Mouse (Mus musculus): ENCODE results near the gene Guca1b. TPM values are rescaled to one million over a fixed set of nuclear protein-coding genes. Genes with fewer than 3 reads are reported as not detected.

The Guca1b gene
- polyA plus RNA-seq (2014; fragmentation: Nextera tagmentation; extraction: Ambion mirVana): 0.43 and 0.60 TPM in 2 replicates

GRCm38 (mm10) chr17:47385145-47385544 lies at the start of gene Guca1b:
TSS of gene Guca1b (plus strand) at chr17:47385393.
- no peaks in the 10 kb centered on the region for H3K27me3 ChIP-seq (replicated peaks; ENCODE audit: control insufficient read depth, insufficient read depth, low read length)
- no peak within 1 kb of the TSS for H3K4me2 ChIP-seq
- ATAC-seq (replicated peaks; ENCODE audit: low FRiP score) (no peak), DNase-seq (ENCODE audit: low spot score) (no peak)
- no peaks in the 10 kb centered on the region for H3K4me1 ChIP-seq (replicated peaks; ENCODE audit: control insufficient read depth, insufficient read depth, low read length)
- WGBS: 41% methylated on average over 10 of the region's 10 CpGs
- H3K9ac ChIP-seq (ENCODE audit: low read depth, low read length): no peak within 1 kb of the TSS
- no peak within 1 kb of the TSS for H3K27ac ChIP-seq (ENCODE audit: low read depth, low read length)
- H3K9me3 ChIP-seq (ENCODE audit: control insufficient read depth, low read length): no peaks in the 10 kb centered on the region; the same call in 1 of the 2 replicates
- H3K4me3 ChIP-seq (ENCODE audit: low read depth, low read length): no peak within 1 kb of the TSS
- no peaks in the 10 kb centered on the region for H3K36me3 ChIP-seq (ENCODE audit: control insufficient read depth, insufficient read depth, low read length)

- Histone ChIP-seq H3K9me3 (ENCODE audit: control insufficient read depth, low read length) (0 out of 2 replicates have a peak, but pooled peaks cover 3% of the 10 kb centered on the region), H3K36me3 (ENCODE audit: control insufficient read depth, insufficient read depth, low read length) (peaks cover 17% of the 10 kb centered on the region), H3K27me3 (replicated peaks; ENCODE audit: control insufficient read depth, insufficient read depth, low read length) (no peaks in the 10 kb centered on the region), H3K9ac (ENCODE audit: low read depth, low read length) (no peak overlapping the region), H3K4me1 (replicated peaks; ENCODE audit: control insufficient read depth, insufficient read depth, low read length) (no peaks in the 10 kb centered on the region), H3K27ac (ENCODE audit: low read depth, low read length) (no peak overlapping the region), H3K4me3 (ENCODE audit: low read depth, low read length) (no peak overlapping the region), H3K4me2 (no peak overlapping the region)
- DNase-seq (ENCODE audit: low spot score): no peak
- no peak for ATAC-seq (replicated peaks; ENCODE audit: low FRiP score)
- 77% methylated on average over 2 of the region's 2 CpGs for WGBS
These were observed 42.1 kb upstream of the Guca1b start for GRCm38 (mm10) chr17:47343121-47343520.

GRCm38 (mm10) chr17:47349721-47350319 lies 35.4 kb upstream of the Guca1b start:
- Histone ChIP-seq H3K4me1 (replicated peaks; ENCODE audit: control insufficient read depth, insufficient read depth, low read length) (no peaks in the 10 kb centered on the region), H3K9ac (ENCODE audit: low read depth, low read length) (no peak overlapping the region), H3K27me3 (replicated peaks; ENCODE audit: control insufficient read depth, insufficient read depth, low read length) (no peaks in the 10 kb centered on the region), H3K4me2 (no peak overlapping the region), H3K36me3 (ENCODE audit: control insufficient read depth, insufficient read depth, low read length) (peaks cover 26% of the 10 kb centered on the region), H3K27ac (ENCODE audit: low read depth, low read length) (no peak overlapping the region), H3K4me3 (ENCODE audit: low read depth, low read length) (no peak overlapping the region), H3K9me3 (ENCODE audit: control insufficient read depth, low read length) (peaks cover 10% of the 10 kb centered on the region; the same call in 1 of the 2 replicates)
- 83% methylated on average over 3 of the region's 3 CpGs for WGBS
- no peak for ATAC-seq (replicated peaks; ENCODE audit: low FRiP score)
- no peak for DNase-seq (ENCODE audit: low spot score)

GRCm38 (mm10) chr17:47359964-47360363 lies 25.2 kb upstream of the Guca1b start:
- H3K4me3 ChIP-seq (ENCODE audit: low read depth, low read length): no peak overlapping the region
- no peaks in the 10 kb centered on the region; the same call in 1 of the 2 replicates for H3K27me3 ChIP-seq (replicated peaks; ENCODE audit: control insufficient read depth, insufficient read depth, low read length)
- H3K27ac ChIP-seq (ENCODE audit: low read depth, low read length): no peak overlapping the region
- 39% methylated on average over 6 of the region's 6 CpGs for WGBS
- H3K9me3 ChIP-seq (ENCODE audit: control insufficient read depth, low read length): no peaks in the 10 kb centered on the region
- DNase-seq (ENCODE audit: low spot score): no peak
- ATAC-seq (replicated peaks; ENCODE audit: low FRiP score): no peak
- H3K4me2 ChIP-seq: no peak overlapping the region
- H3K9ac ChIP-seq (ENCODE audit: low read depth, low read length): no peak overlapping the region
- H3K36me3 ChIP-seq (ENCODE audit: control insufficient read depth, insufficient read depth, low read length): no peaks in the 10 kb centered on the region
- no peaks in the 10 kb centered on the region for H3K4me1 ChIP-seq (replicated peaks; ENCODE audit: control insufficient read depth, insufficient read depth, low read length)

GRCm38 (mm10) chr17:47361343-47361742 lies 23.9 kb upstream of the Guca1b start:
- 72% methylated on average over 11 of the region's 11 CpGs for WGBS
- Histone ChIP-seq H3K9me3 (ENCODE audit: control insufficient read depth, low read length) (no peaks in the 10 kb centered on the region), H3K4me1 (replicated peaks; ENCODE audit: control insufficient read depth, insufficient read depth, low read length) (no peaks in the 10 kb centered on the region), H3K27me3 (replicated peaks; ENCODE audit: control insufficient read depth, insufficient read depth, low read length) (no peaks in the 10 kb centered on the region; the same call in 1 of the 2 replicates), H3K36me3 (ENCODE audit: control insufficient read depth, insufficient read depth, low read length) (no peaks in the 10 kb centered on the region), H3K27ac (ENCODE audit: low read depth, low read length) (no peak overlapping the region), H3K4me3 (ENCODE audit: low read depth, low read length) (no peak overlapping the region), H3K4me2 (no peak overlapping the region), H3K9ac (ENCODE audit: low read depth, low read length) (no peak overlapping the region)
- ATAC-seq (replicated peaks; ENCODE audit: low FRiP score) (no peak), DNase-seq (ENCODE audit: low spot score) (no peak)

GRCm38 (mm10) chr17:47368401-47369086 lies 16.6 kb upstream of the Guca1b start, which contains the start of gene Mrps10:
TSS of gene Mrps10 (plus strand) at chr17:47368887.
- Histone ChIP-seq H3K36me3 (ENCODE audit: control insufficient read depth, insufficient read depth, low read length) (peaks cover 7% of the 10 kb centered on the region), H3K4me2 (peak within 1 kb of the TSS; percentile 73), H3K27ac (ENCODE audit: low read depth, low read length) (0 out of 2 replicates have a peak within 1 kb of the TSS, but pooled peaks have one; percentile 35), H3K9me3 (ENCODE audit: control insufficient read depth, low read length) (no peaks in the 10 kb centered on the region), H3K4me1 (replicated peaks; ENCODE audit: control insufficient read depth, insufficient read depth, low read length) (peaks cover 2% of the 10 kb centered on the region; the same call in 1 of the 2 replicates), H3K27me3 (replicated peaks; ENCODE audit: control insufficient read depth, insufficient read depth, low read length) (no peaks in the 10 kb centered on the region; the same call in 1 of the 2 replicates), H3K9ac (ENCODE audit: low read depth, low read length) (peak within 1 kb of the TSS; percentile 77), H3K4me3 (ENCODE audit: low read depth, low read length) (peak within 1 kb of the TSS; percentile 84)
- WGBS: 4% methylated on average over 35 of the region's 35 CpGs
- ATAC-seq (replicated peaks; ENCODE audit: low FRiP score) (peak; percentile 85), DNase-seq (ENCODE audit: low spot score) (peak; percentile 85)

- H3K27me3 ChIP-seq (replicated peaks; ENCODE audit: control insufficient read depth, insufficient read depth, low read length): no peaks in the 10 kb centered on the region; the same call in 1 of the 2 replicates
- peak overlapping the region; percentile 77 for H3K9ac ChIP-seq (ENCODE audit: low read depth, low read length)
- peak overlapping the region; percentile 73 for H3K4me2 ChIP-seq
- H3K4me3 ChIP-seq (ENCODE audit: low read depth, low read length): peak overlapping the region; percentile 84
- H3K36me3 ChIP-seq (ENCODE audit: control insufficient read depth, insufficient read depth, low read length): peaks cover 7% of the 10 kb centered on the region
- under 1% methylated on average over 20 of the region's 20 CpGs for WGBS
- no peaks in the 10 kb centered on the region for H3K9me3 ChIP-seq (ENCODE audit: control insufficient read depth, low read length)
- H3K4me1 ChIP-seq (replicated peaks; ENCODE audit: control insufficient read depth, insufficient read depth, low read length): peaks cover 2% of the 10 kb centered on the region; the same call in 1 of the 2 replicates
- DNase-seq (ENCODE audit: low spot score) (no peak), ATAC-seq (replicated peaks; ENCODE audit: low FRiP score) (peak; percentile 54)
- H3K27ac ChIP-seq (ENCODE audit: low read depth, low read length): 0 out of 2 replicates have a peak overlapping the region, but pooled peaks have one; percentile 35
These were observed 16.1 kb upstream of the Guca1b start for GRCm38 (mm10) chr17:47369087-47369443.

- no peak overlapping the region for H3K4me2 ChIP-seq
- no peak overlapping the region for H3K4me3 ChIP-seq (ENCODE audit: low read depth, low read length)
- no peak overlapping the region for H3K27ac ChIP-seq (ENCODE audit: low read depth, low read length)
- DNase-seq (ENCODE audit: low spot score): no peak
- 0 out of 2 replicates have a peak, but pooled peaks have one; percentile 54 for ATAC-seq (replicated peaks; ENCODE audit: low FRiP score)
- H3K36me3 ChIP-seq (ENCODE audit: control insufficient read depth, insufficient read depth, low read length): peaks cover 23% of the 10 kb centered on the region
- 10% methylated on average over 4 of the region's 4 CpGs for WGBS
- no peaks in the 10 kb centered on the region for H3K9me3 ChIP-seq (ENCODE audit: control insufficient read depth, low read length)
- H3K27me3 ChIP-seq (replicated peaks; ENCODE audit: control insufficient read depth, insufficient read depth, low read length): no peaks in the 10 kb centered on the region
- no peak overlapping the region for H3K9ac ChIP-seq (ENCODE audit: low read depth, low read length)
- H3K4me1 ChIP-seq (replicated peaks; ENCODE audit: control insufficient read depth, insufficient read depth, low read length): peaks cover 2% of the 10 kb centered on the region; the same call in 1 of the 2 replicates
These were observed 13.7 kb upstream of the Guca1b start for GRCm38 (mm10) chr17:47371451-47371850.

All from liver, embryonic 11.5 days (tissue).